Mouse (Mus musculus) ES-CJ7 (cell line): Measurements from ENCODE around the gene Ctcf.
A peak's percentile ranks its signal among the peaks of the same experiment; 100 is the strongest.

Experiments used
- DNase-seq: peaks from one replicate; pipeline ENCODE4 v3.0.0; 2011; ENCODE audit warnings: low read depth, low spot score

Gene Ctcf

DNA sequence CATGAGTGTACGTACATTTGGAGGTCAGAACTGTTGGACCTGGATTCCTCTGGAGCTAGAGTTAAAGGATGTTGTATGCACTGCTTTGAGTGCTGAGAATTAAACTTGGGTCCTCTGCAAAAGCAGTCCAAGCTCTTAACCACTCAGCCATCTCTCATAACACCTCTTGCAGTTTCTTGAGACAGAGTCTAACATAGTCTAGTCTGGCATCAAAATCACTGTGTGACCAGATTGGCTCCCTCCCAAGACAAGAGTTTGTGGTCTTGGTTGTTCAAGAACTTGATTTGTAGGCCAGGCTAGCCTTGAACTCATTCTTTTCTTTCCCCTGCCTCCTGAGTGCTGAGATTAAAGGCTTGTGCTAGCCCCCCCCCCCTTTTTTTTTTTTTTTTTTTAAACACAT is 12.6 kb downstream of the Ctcf start:
- DNase-seq, result no peak

DNA sequence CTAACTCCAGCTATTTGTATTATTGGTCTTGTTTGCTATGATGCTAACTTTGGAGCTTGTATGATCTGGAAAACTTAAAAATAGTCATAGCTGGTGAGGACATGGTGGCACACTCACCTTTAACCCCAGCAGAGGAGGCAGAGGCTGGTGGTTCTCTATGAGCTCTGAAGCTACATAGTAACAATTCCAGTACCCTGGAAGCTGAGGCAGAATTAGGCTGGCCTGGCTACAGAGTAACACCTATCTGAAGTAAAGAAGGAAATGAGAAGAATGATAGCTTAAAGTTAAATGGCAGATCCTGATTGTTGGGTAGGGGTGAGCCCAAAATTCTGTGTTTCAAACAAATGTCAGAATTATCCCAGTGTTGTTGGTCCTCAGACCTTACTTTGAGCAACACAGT is 21.3 kb downstream of the Ctcf start:
- DNase-seq, result no peak

DNA sequence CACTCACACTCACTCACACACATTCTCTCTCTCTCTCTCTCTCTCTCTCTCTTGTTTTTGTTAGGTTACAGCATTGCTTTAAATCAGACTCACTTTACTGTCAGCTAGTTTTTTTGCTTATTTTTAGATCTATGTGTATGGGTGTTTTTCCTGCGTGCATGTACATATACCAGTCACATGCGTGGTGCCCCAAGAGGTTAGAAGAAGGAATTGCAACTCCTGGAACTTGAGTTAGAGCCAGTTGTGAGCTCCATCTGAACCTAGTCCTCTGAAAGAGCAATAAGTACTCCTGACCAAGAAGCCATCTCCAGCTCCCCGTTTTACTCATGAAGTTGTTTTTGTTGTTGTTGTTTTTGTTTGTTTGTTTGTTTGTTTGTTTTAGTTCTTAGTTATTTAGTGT is 24.8 kb downstream of the Ctcf start:
- DNase-seq, result peak; percentile 79

- DNase-seq, result no peak
Measured at GRCm38 (mm10) chr8:105677891-105678290, 41.5 kb downstream of the Ctcf start.

- no peak for DNase-seq
Measured at GRCm38 (mm10) chr8:105685325-105685724, 49.0 kb downstream of the Ctcf start.

GRCm38 (mm10) chr8:105685796-105686308 is 49.5 kb downstream of the Ctcf start, which contains the start of gene Carmil2:
Gene Carmil2, plus strand, starts transcription at chr8:105686274.
- DNase-seq, result peak; percentile 85

DNA sequence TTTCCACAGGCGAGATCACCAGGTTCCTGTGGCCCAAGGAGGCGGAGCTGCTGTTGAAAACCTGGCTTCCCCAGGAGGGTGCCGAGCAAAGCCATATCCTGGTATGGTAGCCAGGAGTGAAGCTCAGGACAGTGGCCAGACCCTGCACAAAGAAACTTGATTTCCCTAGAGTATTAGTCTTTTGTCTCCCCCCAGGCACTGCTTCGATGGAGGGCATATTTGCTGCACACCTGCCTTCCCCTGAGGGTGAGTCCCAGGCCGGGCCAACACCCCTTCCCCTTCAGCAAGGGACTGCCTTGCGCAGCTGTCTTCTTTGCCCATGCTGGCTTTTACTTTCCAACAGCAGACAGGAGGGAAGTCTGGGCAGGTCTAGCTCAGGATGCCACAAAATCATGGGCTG is 50.2 kb downstream of the Ctcf start:
- no peak for DNase-seq

DNA sequence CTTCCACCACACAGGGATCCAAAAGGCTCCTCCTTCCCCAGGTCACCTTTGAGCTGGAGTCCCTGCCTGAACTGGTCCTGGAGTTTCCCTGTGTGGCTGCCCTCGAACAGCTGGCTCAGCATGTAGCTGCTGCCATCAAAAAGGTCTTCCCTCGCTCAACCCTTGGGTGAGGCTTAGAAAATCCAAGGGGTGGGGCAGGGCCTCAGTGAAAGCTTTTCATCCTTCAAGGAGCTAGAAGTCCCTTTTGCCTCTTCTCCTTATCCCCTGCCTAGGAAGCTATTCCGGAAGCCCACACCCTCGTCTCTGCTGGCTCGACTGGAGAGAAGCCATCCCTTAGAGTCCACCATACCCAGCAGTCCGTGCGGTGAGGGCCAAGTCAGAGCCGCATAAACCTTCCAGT is 51.1 kb downstream of the Ctcf start:
- DNase-seq, result peak; percentile 59

GRCm38 (mm10) chr8:105688242-105688752 is 51.9 kb downstream of the Ctcf start:
- DNase-seq, result no peak

- DNase-seq, result no peak
Measured at GRCm38 (mm10) chr8:105689256-105689982, 53.1 kb downstream of the Ctcf start.

- DNase-seq, result no peak
Measured at GRCm38 (mm10) chr8:105689983-105690360, 53.6 kb downstream of the Ctcf start.

DNA sequence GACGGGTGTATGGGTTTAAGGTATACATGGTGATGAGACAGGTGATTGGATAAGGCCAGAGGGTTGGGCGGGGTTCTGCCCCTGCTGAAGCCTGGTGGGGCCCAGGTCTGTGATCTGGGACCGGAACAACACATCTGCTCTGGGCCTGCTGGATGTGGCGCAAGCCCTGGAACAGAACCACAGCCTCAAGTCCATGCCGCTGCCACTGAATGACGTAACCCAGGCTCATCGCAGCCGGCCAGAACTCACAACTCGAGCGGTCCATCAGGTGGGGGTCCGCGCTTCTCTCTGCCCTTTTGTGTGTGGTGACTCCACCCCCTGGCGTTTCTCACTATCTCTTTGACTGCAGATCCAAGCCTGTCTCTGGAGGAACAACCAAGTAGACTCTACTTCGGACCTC is 54.6 kb downstream of the Ctcf start:
- DNase-seq, result no peak

DNA sequence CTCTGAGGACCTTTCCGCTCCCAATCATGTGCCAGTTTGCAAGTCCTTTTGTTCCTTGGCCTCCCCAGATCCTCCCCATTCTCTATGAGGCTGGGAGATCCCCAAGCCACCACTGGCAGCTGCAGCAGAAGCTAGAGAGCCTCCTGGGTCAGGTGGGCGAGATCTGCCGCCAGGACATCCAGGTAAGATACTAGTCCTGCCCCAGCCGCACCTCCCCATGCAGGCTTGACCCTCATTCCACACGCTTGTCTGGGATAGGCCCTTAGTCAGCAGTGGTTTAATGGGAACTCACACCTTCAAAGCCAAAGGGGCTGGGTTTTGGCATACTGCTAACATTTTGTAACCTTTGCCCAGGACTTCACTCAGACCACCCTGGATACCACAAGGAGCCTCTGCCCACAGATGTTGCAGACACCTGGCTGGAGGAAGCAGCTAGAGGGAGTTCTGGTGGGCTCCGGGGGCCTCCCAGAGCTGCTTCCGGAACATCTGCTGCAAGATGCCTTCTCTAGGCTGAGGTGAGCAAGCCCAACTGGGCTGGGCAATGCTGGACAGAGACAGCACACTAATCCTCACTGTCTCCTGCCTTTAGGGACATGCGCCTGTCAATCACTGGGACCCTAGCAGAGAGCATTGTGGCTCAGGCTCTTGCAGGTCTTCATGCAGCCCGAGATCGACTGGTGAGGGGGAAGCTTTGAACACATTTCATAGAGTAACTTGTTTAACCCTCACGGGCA is 56.2 kb downstream of the Ctcf start:
- DNase-seq, result no peak

DNA sequence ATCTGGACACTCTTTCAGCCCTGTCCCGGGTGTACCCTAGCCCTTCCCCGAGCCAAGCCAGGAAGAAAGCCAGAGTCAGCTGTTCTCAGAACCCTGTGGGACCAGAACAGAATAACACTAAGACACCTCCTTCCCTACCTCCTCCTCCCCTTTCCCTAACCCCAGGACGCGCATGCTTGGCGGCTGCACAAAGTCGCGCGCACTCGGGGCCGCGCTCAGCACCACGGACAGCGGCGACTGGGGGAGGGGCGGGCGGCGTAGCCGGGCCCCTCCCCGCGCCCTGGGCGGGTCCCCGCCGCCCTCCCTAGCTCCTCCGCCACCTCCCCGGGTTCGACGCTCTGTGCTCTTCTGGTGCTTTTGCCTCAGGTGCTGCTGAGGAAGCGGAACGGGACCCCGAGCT is 57.3 kb downstream of the Ctcf start:
- peak; percentile 71 for DNase-seq

DNA sequence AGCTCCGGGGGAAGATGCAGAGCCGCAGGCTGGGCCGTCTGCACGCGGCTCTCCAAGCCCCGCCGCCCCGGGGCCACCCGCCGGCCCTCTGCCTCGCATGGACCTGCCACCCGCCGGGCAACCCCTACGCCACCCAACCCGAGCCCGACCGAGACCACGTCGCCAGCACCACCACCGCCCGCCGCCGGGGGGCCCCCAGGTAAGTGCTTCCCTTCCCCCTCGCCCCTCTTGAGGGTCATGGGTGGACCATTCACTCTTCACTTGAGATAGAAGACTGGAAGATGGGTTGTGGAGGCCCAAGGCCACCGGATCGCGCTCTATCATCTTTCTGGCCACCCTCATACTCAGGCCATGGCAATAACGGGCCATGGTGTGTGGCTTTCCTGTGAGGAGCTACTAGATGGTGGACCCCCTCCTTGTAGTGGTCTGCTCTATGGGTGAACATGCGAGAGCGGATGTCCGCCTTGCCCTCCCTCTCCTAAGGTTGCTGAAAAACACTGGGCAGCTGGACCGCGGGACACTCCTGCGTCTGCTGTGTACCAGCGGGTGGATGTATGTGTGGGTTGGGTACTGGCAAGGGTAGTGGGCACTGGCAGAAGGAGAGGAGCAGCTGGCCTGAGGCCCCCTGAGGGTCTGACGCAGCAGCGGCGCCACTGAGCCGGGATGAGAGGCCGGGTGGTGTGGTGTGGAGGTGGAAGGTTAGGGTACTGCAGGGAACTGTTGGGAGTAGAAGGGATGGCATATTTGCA is 57.9 kb downstream of the Ctcf start:
- DNase-seq, result peak; percentile 56

DNA sequence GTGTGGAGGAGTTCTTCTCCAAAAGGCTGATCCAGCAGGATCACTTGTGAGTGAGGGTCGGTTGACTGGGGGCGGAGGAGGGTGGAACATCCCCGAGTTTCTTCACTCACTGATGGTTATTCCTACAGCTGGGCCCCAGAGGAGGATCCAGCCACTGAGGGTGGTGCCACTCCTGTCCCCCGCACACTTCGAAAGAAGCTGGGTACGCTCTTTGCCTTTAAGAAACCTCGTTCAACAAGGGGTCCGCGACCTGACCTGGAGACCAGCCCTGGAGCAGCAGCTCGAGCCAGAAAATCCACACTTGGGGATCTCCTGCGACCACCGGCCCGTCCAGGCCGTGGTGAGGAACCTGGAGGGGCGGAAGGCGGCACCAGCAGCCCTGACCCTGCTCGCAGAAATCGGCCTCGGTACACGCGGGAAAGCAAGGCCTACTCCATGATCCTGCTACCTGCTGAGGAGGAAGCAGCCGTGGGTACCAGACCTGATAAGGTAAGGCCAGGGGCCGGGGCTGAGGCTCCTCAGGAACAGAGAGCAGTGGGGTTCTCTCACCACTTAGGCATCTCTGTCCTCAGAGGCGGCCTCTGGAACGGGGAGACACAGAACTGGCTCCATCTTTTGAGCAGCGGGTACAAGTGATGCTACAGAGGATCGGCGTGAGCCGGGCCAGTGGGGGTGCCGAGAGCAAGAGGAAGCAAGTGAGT is 58.9 kb downstream of the Ctcf start:
- no peak for DNase-seq

GRCm38 (mm10) chr8:105697196-105697780 is 60.9 kb downstream of the Ctcf start:
- DNase-seq, result no peak

- DNase-seq, result no peak
Measured at GRCm38 (mm10) chr8:105698734-105699133, 62.4 kb downstream of the Ctcf start.

DNA sequence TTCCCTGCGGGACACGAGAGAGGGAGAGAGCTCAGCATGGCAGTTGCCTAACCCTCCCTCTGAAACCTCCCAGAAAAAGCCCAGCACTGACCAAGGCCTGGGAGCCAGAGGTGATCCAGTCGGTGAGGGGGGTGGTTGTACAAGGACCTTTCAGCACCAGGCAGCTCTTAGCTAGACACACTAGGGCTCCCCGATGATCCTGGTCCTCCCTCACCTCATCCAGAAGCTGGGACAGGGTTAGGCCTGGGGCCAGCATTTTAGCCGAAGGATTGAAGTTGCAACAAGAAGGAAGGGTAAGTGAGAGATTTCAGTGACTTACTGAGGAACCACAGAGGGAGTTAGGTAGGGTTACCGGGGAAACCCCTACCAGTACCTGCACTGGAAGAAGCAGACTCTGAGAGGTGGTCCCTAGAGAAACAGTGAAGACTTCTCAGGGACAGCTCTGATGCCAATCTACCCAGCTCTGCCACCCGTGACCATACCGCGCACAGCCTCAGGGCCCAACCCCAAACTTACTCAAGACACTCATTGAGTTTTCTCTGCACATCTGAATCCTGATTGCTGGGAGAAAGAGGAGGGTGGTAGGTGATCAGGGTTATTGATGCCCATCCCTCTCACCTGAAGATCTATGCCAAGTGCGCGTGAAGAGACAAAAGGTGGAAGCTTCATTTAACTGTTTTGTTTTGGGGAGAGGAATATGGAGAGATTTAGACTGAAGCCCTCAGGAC is 63.3 kb downstream of the Ctcf start:
- no peak for DNase-seq

- peak; percentile 59 for DNase-seq
Measured at GRCm38 (mm10) chr8:105700566-105700965, 64.2 kb downstream of the Ctcf start.
